8 mouse cellular contexts compared by ENCODE assay signal in the genomic region with DNA sequence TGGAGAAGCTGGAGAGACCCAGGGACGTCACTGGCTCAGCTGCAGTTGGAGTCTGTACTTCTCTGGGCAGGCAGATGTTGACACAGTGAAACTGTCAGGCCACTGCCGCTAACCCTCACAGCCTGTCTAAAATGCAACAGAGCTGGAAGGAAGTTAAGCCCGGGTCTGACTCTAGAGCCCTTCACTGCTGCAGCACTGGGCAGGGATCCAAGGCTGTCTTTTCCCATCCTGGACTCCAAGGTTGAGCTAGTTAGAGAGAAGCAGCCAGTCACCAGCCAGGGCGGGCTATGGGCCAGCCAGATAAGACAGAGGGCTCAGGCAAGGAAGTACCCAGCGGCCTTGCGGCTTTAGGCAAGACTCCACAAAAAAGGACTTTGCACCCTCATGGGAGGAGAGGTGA. TPM values are rescaled to one million over a fixed set of nuclear protein-coding genes. Genes with fewer than 3 reads are reported as not detected.
A peak's percentile ranks its signal among the peaks of the same experiment; 100 is the strongest.
DNase-seq lines count a peak whose midpoint lies in the region; ATAC-seq and TF ChIP-seq lines count a peak whose summit lies in the region.

No protein-coding gene starts in this region.

- no peaks in the 10 kb centered on the region for H3K36me3 ChIP-seq in spleen, adult 2 months (ENCODE audit: control insufficient read depth, insufficient read depth, low read length)
- H3K36me3 ChIP-seq in kidney, adult 2 months (ENCODE audit: control insufficient read depth, insufficient read depth, low read length), result no peaks in the 10 kb centered on the region
- H3K36me3 ChIP-seq in lung, embryonic 16.5 days (ENCODE audit: control insufficient read depth, insufficient read depth, low read length), result no peaks in the 10 kb centered on the region

- H3K27ac ChIP-seq in spleen, adult 2 months (ENCODE audit: insufficient read depth, low read length), result peak overlapping the region; percentile 11; the same call in 1 of the 2 replicates
- peak overlapping the region; percentile 41 for H3K27ac ChIP-seq in kidney, adult 2 months (ENCODE audit: insufficient read depth, low read depth, low read length)
- H3K27ac ChIP-seq in lung, embryonic 16.5 days (ENCODE audit: low read length), result peak overlapping the region; percentile 50

- no peak for TF ChIP-seq POLR2A in spleen, adult 2 months (IDR thresholded peaks at IDR 0.05; ENCODE audit: low read depth, low read length)
- no peak for TF ChIP-seq POLR2A in kidney, adult 2 months (IDR thresholded peaks at IDR 0.05; ENCODE audit: low read depth, low read length)

- peaks cover 8% of the 10 kb centered on the region; the same call in 1 of the 2 replicates for H3K4me1 ChIP-seq in spleen, adult 2 months (ENCODE audit: control insufficient read depth, insufficient read depth, insufficient read length)
- H3K4me1 ChIP-seq in kidney, adult 2 months (ENCODE audit: control insufficient read depth, insufficient read depth, low read length), result peaks cover 18% of the 10 kb centered on the region; the same call in 1 of the 2 replicates
- peaks cover 29% of the 10 kb centered on the region for H3K4me1 ChIP-seq in lung, embryonic 16.5 days (replicated peaks; ENCODE audit: control insufficient read depth, insufficient read depth, low read length)

- no peak overlapping the region for H3K4me3 ChIP-seq in spleen, adult 2 months (ENCODE audit: extremely low read depth, insufficient read depth, insufficient read length)
- no peak overlapping the region for H3K4me3 ChIP-seq in kidney, adult 2 months (ENCODE audit: insufficient read depth, low read depth, low read length)
- no peak overlapping the region for H3K4me3 ChIP-seq in lung, embryonic 16.5 days (ENCODE audit: low read length)

- H3K9me3 ChIP-seq in lung, embryonic 16.5 days (ENCODE audit: control insufficient read depth, low read length), result no peaks in the 10 kb centered on the region

- 40% methylated on average over 6 of the region's 6 CpGs for WGBS in spleen, adult 2 months
- 26% methylated on average over 6 of the region's 6 CpGs for WGBS in kidney, adult 2 months
- 12% methylated on average over 6 of the region's 6 CpGs for WGBS in lung, embryonic 16.5 days

- no peak for DNase-seq in spleen, adult 2 months (ENCODE audit: low read depth in 1 of 2, low spot score in 2 of 2)
- no peak for DNase-seq in spleen, adult 12 weeks (ENCODE audit: low spot score)
- peak; percentile 95 for DNase-seq in kidney, adult 2 months
- DNase-seq in retina, embryonic 14.5 days (ENCODE audit: low spot score), result no peak
- no peak for DNase-seq in layer of hippocampus, adult 18-20 months (ENCODE audit: low spot score in 2 of 2)

- no peak for TF ChIP-seq CTCF in spleen, adult 2 months (IDR thresholded peaks at IDR 0.05; ENCODE audit: extremely low read depth, insufficient read depth, insufficient read length, insufficient replicate concordance)
- no peak for TF ChIP-seq CTCF in kidney, adult 2 months (conservative IDR thresholded peaks at IDR 0.05; ENCODE audit: insufficient read depth, insufficient read length, low read depth, low read length)

- H3K9ac ChIP-seq in lung, embryonic 16.5 days (ENCODE audit: low read length), result no peak overlapping the region

- peak; percentile 88 for ATAC-seq in granulocyte monocyte progenitor cell, adult 5-6 weeks (replicated peaks; ENCODE audit: poor library complexity, severe bottlenecking)
- peak; percentile 80 for ATAC-seq in lung, embryonic 16.5 days (ENCODE audit: low read depth)
- ATAC-seq in CD4-positive, CD25-positive, alpha-beta regulatory T cell, adult 4 months, result no peak

- no peaks in the 10 kb centered on the region for H3K27me3 ChIP-seq in spleen, adult 2 months (ENCODE audit: control insufficient read depth, insufficient read depth, low read length)
- H3K27me3 ChIP-seq in kidney, adult 2 months (replicated peaks; ENCODE audit: control insufficient read depth, insufficient read depth, low read length), result no peaks in the 10 kb centered on the region
- H3K27me3 ChIP-seq in lung, embryonic 16.5 days (ENCODE audit: control insufficient read depth, insufficient read depth, low read depth, low read length), result no peaks in the 10 kb centered on the region

- no peak overlapping the region for H3K4me2 ChIP-seq in lung, embryonic 16.5 days (ENCODE audit: low read depth, low read length)

RNA-seq across cellular contexts. Expression of a gene that starts 33.0 kb away (rescaled TPM):
- 32.0 and 32.2 TPM in 2 replicates for polyA plus RNA-seq in spleen, adult 2 months (2012; rRNA removed)
- 166 and 176 TPM in 2 replicates for total RNA-seq in granulocyte monocyte progenitor cell, adult 5-6 weeks (2014; fragmentation: Nextera tagmentation)
- total RNA-seq in granulocyte monocyte progenitor cell, adult 5-6 weeks (2017), result 169 and 186 TPM in 2 replicates
- polyA plus RNA-seq in kidney, adult 2 months (2012; rRNA removed), result 91.4 and 110 TPM in 2 replicates
- polyA plus RNA-seq in lung, embryonic 16.5 days (2015; fragmentation: Nextera tagmentation; extraction: Ambion mirVana), result 173 and 175 TPM in 2 replicates
- total RNA-seq in layer of hippocampus, adult 18-20 months (2021), result 10 to 100 TPM; 24.9 TPM
- polyA plus RNA-seq in CD4-positive, CD25-positive, alpha-beta regulatory T cell, adult 4 months (2017; shearing (Covaris generic)), result 100 to 1,000 TPM in 1 of 2 experiments, 10 to 100 TPM in 1; 74.6 to 113 TPM

RNA-seq across cellular contexts. Expression of a gene that starts 33.3 kb away (rescaled TPM):
- polyA plus RNA-seq in spleen, adult 2 months (2012; rRNA removed), result 109 and 136 TPM in 2 replicates
- 30.6 and 31.7 TPM in 2 replicates for total RNA-seq in granulocyte monocyte progenitor cell, adult 5-6 weeks (2014; fragmentation: Nextera tagmentation)
- total RNA-seq in granulocyte monocyte progenitor cell, adult 5-6 weeks (2017), result 54.3 and 75.1 TPM in 2 replicates
- polyA plus RNA-seq in kidney, adult 2 months (2012; rRNA removed), result 28.2 and 30.6 TPM in 2 replicates
- polyA plus RNA-seq in lung, embryonic 16.5 days (2015; fragmentation: Nextera tagmentation; extraction: Ambion mirVana), result 7.1 TPM in 2 replicates
- total RNA-seq in layer of hippocampus, adult 18-20 months (2021), result 10 to 100 TPM; 43.5 to 46.4 TPM
- 10 to 100 TPM; 10.2 to 17.1 TPM for polyA plus RNA-seq in CD4-positive, CD25-positive, alpha-beta regulatory T cell, adult 4 months (2017; shearing (Covaris generic))
